Comparison of ENCODE assay signal across 9 mouse cellular contexts in the genomic region with DNA sequence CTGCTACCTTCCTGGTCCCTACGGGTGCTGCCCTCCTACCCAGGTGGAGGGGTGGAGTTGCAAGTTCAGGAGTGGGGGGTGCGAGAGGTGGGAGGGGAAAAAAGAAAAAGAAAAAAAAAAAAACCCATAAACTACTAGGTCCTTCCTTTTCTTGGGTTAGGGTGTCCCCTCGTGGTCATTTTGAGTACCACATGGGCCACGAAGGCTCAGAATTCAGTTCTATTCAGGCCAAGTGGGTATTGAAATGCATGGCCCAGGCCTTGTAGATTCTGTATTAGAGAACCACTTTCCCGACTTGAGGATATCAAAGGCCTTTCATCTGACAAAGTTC. TPM values are rescaled to one million over a fixed set of nuclear protein-coding genes. Genes with fewer than 3 reads are reported as not detected.
DNase-seq lines count a peak whose midpoint lies in the region; ATAC-seq and TF ChIP-seq lines count a peak whose summit lies in the region.
"Had no signal": no experiment of that assay in that cellular context is flagged by ENCODE, and none has a peak within 500 bp of the region (broad histone marks: within the 10 kb centered on the region; RNA-seq: fewer than 3 reads in every experiment).

No protein-coding gene starts in this region.

- intact Hi-C loops in gastrocnemius, adult 2 months (cut with DNase I), result loop anchor here (1.0 to 2.0 kb wide), 2 partner anchors 25 to 121 kb away; no protein-coding TSS in a partner anchor
- intact Hi-C loops in gastrocnemius, postnatal 14 days (cut with DNase I; ENCODE audit: low total_unique reads), result loop anchor here (2.0 to 5.0 kb wide), 2 partner anchors 25 to 124 kb away; no protein-coding TSS in a partner anchor

- H3K27ac ChIP-seq in gastrocnemius, adult 2 months, result no peak overlapping the region
- H3K27ac ChIP-seq in cortical plate, adult 2 months (ENCODE audit: insufficient read depth, low read length), result no peak overlapping the region
- no peak overlapping the region for H3K27ac ChIP-seq in kidney, adult 2 months (ENCODE audit: insufficient read depth, low read depth, low read length)
- no peak overlapping the region for H3K27ac ChIP-seq in limb, embryonic 14.5 days (replicated peaks; ENCODE audit: low read depth, low read length)
- H3K27ac ChIP-seq in midbrain, embryonic 15.5 days, result no peak overlapping the region

- peak; percentile 34 for ATAC-seq in limb, embryonic 14.5 days (ENCODE audit: low FRiP score, low read depth)
- 0 out of 2 replicates have a peak, but pooled peaks have one; percentile 20 for ATAC-seq in midbrain, embryonic 15.5 days (replicated peaks)

- H3K4me2 ChIP-seq in limb, embryonic 14.5 days (replicated peaks; ENCODE audit: low read depth, low read length, severe bottlenecking), result peak overlapping the region; percentile 79
- peak overlapping the region; percentile 81 for H3K4me2 ChIP-seq in midbrain, embryonic 15.5 days

- H3K9ac ChIP-seq in limb, embryonic 14.5 days (ENCODE audit: low read depth, low read length, severe bottlenecking), result peak overlapping the region; percentile 38
- peak overlapping the region; percentile 34 for H3K9ac ChIP-seq in midbrain, embryonic 15.5 days

- no peaks in the 10 kb centered on the region for H3K36me3 ChIP-seq in kidney, adult 2 months (ENCODE audit: control insufficient read depth, insufficient read depth, low read length)
- H3K36me3 ChIP-seq in limb, embryonic 14.5 days (ENCODE audit: control insufficient read depth, insufficient read depth, low read length), result no peaks in the 10 kb centered on the region
- H3K36me3 ChIP-seq in midbrain, embryonic 15.5 days (replicated peaks), result no peaks in the 10 kb centered on the region

- H3K4me1 ChIP-seq in cortical plate, adult 2 months (ENCODE audit: control insufficient read depth, insufficient read depth, low read length), result no peaks in the 10 kb centered on the region
- H3K4me1 ChIP-seq in kidney, adult 2 months (ENCODE audit: control insufficient read depth, insufficient read depth, low read length), result peaks cover 3% of the 10 kb centered on the region; the same call in 1 of the 2 replicates
- H3K4me1 ChIP-seq in limb, embryonic 14.5 days (ENCODE audit: control insufficient read depth, insufficient read depth, low read length), result peaks cover 4% of the 10 kb centered on the region; the same call in 1 of the 2 replicates
- H3K4me1 ChIP-seq in midbrain, embryonic 15.5 days, result peaks cover 9% of the 10 kb centered on the region

- H3K4me3 ChIP-seq in gastrocnemius, adult 2 months, result peak overlapping the region; percentile 59
- H3K4me3 ChIP-seq in cortical plate, adult 2 months (ENCODE audit: insufficient read depth, low read length), result peak overlapping the region; percentile 36
- H3K4me3 ChIP-seq in kidney, adult 2 months (ENCODE audit: insufficient read depth, low read depth, low read length), result peak overlapping the region; percentile 18
- peak overlapping the region; percentile 39 for H3K4me3 ChIP-seq in limb, embryonic 14.5 days (replicated peaks; ENCODE audit: low read length)
- H3K4me3 ChIP-seq in midbrain, embryonic 15.5 days, result peak overlapping the region; percentile 38

- no peak for TF ChIP-seq POLR2A in cortical plate, adult 2 months (IDR thresholded peaks at IDR 0.05; ENCODE audit: extremely low read depth, insufficient read depth, low read length)
- no peak for TF ChIP-seq POLR2A in kidney, adult 2 months (IDR thresholded peaks at IDR 0.05; ENCODE audit: low read depth, low read length)
- no peak for TF ChIP-seq POLR2A in limb, embryonic 14.5 days (IDR thresholded peaks at IDR 0.05; ENCODE audit: borderline replicate concordance, extremely low read depth, insufficient read depth, insufficient read length)

- WGBS in kidney, adult 2 months, result 0% methylated on average over 5 of the region's 5 CpGs
- 0% methylated on average over 5 of the region's 5 CpGs for WGBS in limb, embryonic 14.5 days
- WGBS in midbrain, embryonic 15.5 days, result 0% methylated on average over 5 of the region's 5 CpGs

- peak; percentile 92 for TF ChIP-seq CTCF in gastrocnemius, adult 2 months (IDR thresholded peaks at IDR 0.05)
- TF ChIP-seq CTCF in cortical plate, adult 2 months (IDR thresholded peaks at IDR 0.05; ENCODE audit: extremely low read depth, insufficient read depth, low read length), result peak; percentile 84
- peak; percentile 70 for TF ChIP-seq CTCF in kidney, adult 2 months (conservative IDR thresholded peaks at IDR 0.05; ENCODE audit: insufficient read depth, insufficient read length, low read depth, low read length)

- H3K9me3 ChIP-seq in limb, embryonic 14.5 days (ENCODE audit: control insufficient read depth, low read length), result no peaks in the 10 kb centered on the region
- H3K9me3 ChIP-seq in midbrain, embryonic 15.5 days, result no peaks in the 10 kb centered on the region

- no peaks in the 10 kb centered on the region for H3K27me3 ChIP-seq in kidney, adult 2 months (replicated peaks; ENCODE audit: control insufficient read depth, insufficient read depth, low read length)
- no peaks in the 10 kb centered on the region; the same call in 1 of the 2 replicates for H3K27me3 ChIP-seq in limb, embryonic 14.5 days (ENCODE audit: control insufficient read depth, insufficient read depth, low read length)
- peaks cover 55% of the 10 kb centered on the region for H3K27me3 ChIP-seq in midbrain, embryonic 15.5 days (replicated peaks)

- peak; percentile 57 for DNase-seq in gastrocnemius, adult 2 months
- DNase-seq in gastrocnemius, postnatal 14 days, result no peak
- DNase-seq in heart, adult 18-20 months, result peak; percentile 43 to 88
- peak; percentile 72 for DNase-seq in kidney, adult 2 months
- DNase-seq in limb, embryonic 14.5 days (ENCODE audit: low spot score), result peak; percentile 63
- peak; percentile 20 to 63 for DNase-seq in spleen, postnatal 14 days (ENCODE audit: low spot score in 2 of 2)

RNA-seq across cellular contexts. Expression of a gene that starts 8.0 kb away (rescaled TPM):
- total RNA-seq in gastrocnemius, adult 2 months (2021), result 100 to 1,000 TPM; 201 to 246 TPM
- 100 to 1,000 TPM in 1 of 2 experiments, 10 to 100 TPM in 1; 99.1 to 115 TPM for total RNA-seq in gastrocnemius, postnatal 14 days (2021)
- polyA plus RNA-seq in cortical plate, adult 2 months (2012; rRNA removed), result 31.9 and 87.5 TPM in 2 replicates
- 10 to 100 TPM; 29.9 to 30.4 TPM for total RNA-seq in heart, adult 18-20 months (2021)
- polyA plus RNA-seq in kidney, adult 2 months (2012; rRNA removed), result 13.3 and 13.8 TPM in 2 replicates
- polyA plus RNA-seq in limb, embryonic 14.5 days (2012; rRNA removed), result 0.14 and 0.17 TPM in 2 replicates
- 0.04 and 0.10 TPM in 2 replicates for polyA plus RNA-seq in limb, embryonic 14.5 days (2014; fragmentation: Nextera tagmentation; extraction: Ambion mirVana)
- polyA plus RNA-seq in midbrain, embryonic 15.5 days (2015; fragmentation: Nextera tagmentation; extraction: Ambion mirVana), result 0.30 and 0.42 TPM in 2 replicates

RNA-seq across cellular contexts. Expression of a gene that starts 28.6 kb away (rescaled TPM):
- 1 to 10 TPM; 1.9 to 2.0 TPM for total RNA-seq in gastrocnemius, adult 2 months (2021)
- total RNA-seq in gastrocnemius, postnatal 14 days (2021), result 1 to 10 TPM; 1.9 to 2.6 TPM
- polyA plus RNA-seq in cortical plate, adult 2 months (2012; rRNA removed), result 123 TPM in 2 replicates
- total RNA-seq in heart, adult 18-20 months (2021), result 1 to 10 TPM; 1.3 to 1.7 TPM
- 0.45 and 0.58 TPM in 2 replicates for polyA plus RNA-seq in kidney, adult 2 months (2012; rRNA removed)
- 6.5 and 6.6 TPM in 2 replicates for polyA plus RNA-seq in limb, embryonic 14.5 days (2012; rRNA removed)
- 3.3 and 5.4 TPM in 2 replicates for polyA plus RNA-seq in limb, embryonic 14.5 days (2014; fragmentation: Nextera tagmentation; extraction: Ambion mirVana)
- 10.0 and 11.2 TPM in 2 replicates for polyA plus RNA-seq in midbrain, embryonic 15.5 days (2015; fragmentation: Nextera tagmentation; extraction: Ambion mirVana)
- polyA plus RNA-seq: C2C12 had no signal

RNA-seq across cellular contexts. Expression of a gene that starts 35.6 kb away (rescaled TPM):
- total RNA-seq in gastrocnemius, adult 2 months (2021), result 1 to 10 TPM in 1 of 2 experiments, under 1 TPM in 1; 0.92 to 2.8 TPM
- total RNA-seq in gastrocnemius, postnatal 14 days (2021), result under 1 TPM in 1 of 2 experiments, not detected in 1; 0.12 TPM
- polyA plus RNA-seq in cortical plate, adult 2 months (2012; rRNA removed), result 1.5 and 1.8 TPM in 2 replicates
- total RNA-seq in heart, adult 18-20 months (2021), result under 1 TPM in 1 of 2 experiments, not detected in 1; 0.41 TPM
- polyA plus RNA-seq in kidney, adult 2 months (2012; rRNA removed), result 2.7 and 2.9 TPM in 2 replicates
- polyA plus RNA-seq in limb, embryonic 14.5 days (2012; rRNA removed), result 0.04 TPM in 1 of 2 replicates, not detected in the other
- polyA plus RNA-seq in limb, embryonic 14.5 days (2014; fragmentation: Nextera tagmentation; extraction: Ambion mirVana), result not detected in 2 replicates
- not detected in 2 replicates for polyA plus RNA-seq in midbrain, embryonic 15.5 days (2015; fragmentation: Nextera tagmentation; extraction: Ambion mirVana)
- polyA plus RNA-seq: C2C12 had no signal

RNA-seq across cellular contexts. Expression of a gene that starts 57.7 kb away (rescaled TPM):
- total RNA-seq in gastrocnemius, adult 2 months (2021), result not detected
- total RNA-seq in gastrocnemius, postnatal 14 days (2021), result not detected
- polyA plus RNA-seq in cortical plate, adult 2 months (2012; rRNA removed), result 0.13 and 0.25 TPM in 2 replicates
- under 1 TPM in 1 of 2 experiments, not detected in 1; 0.13 TPM for total RNA-seq in heart, adult 18-20 months (2021)
- polyA plus RNA-seq in kidney, adult 2 months (2012; rRNA removed), result 1.2 and 1.5 TPM in 2 replicates
- polyA plus RNA-seq in limb, embryonic 14.5 days (2012; rRNA removed), result 1.9 and 2.3 TPM in 2 replicates
- polyA plus RNA-seq in limb, embryonic 14.5 days (2014; fragmentation: Nextera tagmentation; extraction: Ambion mirVana), result 3.4 and 5.0 TPM in 2 replicates
- not detected in 2 replicates for polyA plus RNA-seq in midbrain, embryonic 15.5 days (2015; fragmentation: Nextera tagmentation; extraction: Ambion mirVana)
- polyA plus RNA-seq: C2C12 had no signal

Comparison
In these comparisons a context has a peak if more than half of its experiments do, and no peak if none do; other contexts are left out.
1. RNA of a gene that starts 8.0 kb away (polyA plus RNA-seq): 31.9 to 87.5 TPM in cortical plate, adult 2 months and 13.3 to 13.8 TPM in kidney, adult 2 months; 0.30 to 0.42 TPM in midbrain, embryonic 15.5 days and 0.04 to 0.17 TPM in limb, embryonic 14.5 days; every median in the first group is over 10 times any median in the second.
2. RNA of a gene that starts 28.6 kb away (polyA plus RNA-seq): 123 TPM in cortical plate, adult 2 months; 10.0 to 11.2 TPM in midbrain, embryonic 15.5 days, 3.3 to 6.6 TPM in limb, embryonic 14.5 days and 0.45 to 0.58 TPM in kidney, adult 2 months; every median in the first group is over 10 times any median in the second.
3. Peak in every context shown above with its lines, with median percentiles within 50 percentile points of each other: H3K4me3 ChIP-seq and CTCF ChIP-seq.